Mouse (Mus musculus): ENCODE results near the gene Asic2. TPM values are rescaled to one million over a fixed set of nuclear protein-coding genes. Genes with fewer than 3 reads are reported as not detected.

Gene Asic2
- total and polyA plus RNA-seq, 3 experiments: not detected

DNA sequence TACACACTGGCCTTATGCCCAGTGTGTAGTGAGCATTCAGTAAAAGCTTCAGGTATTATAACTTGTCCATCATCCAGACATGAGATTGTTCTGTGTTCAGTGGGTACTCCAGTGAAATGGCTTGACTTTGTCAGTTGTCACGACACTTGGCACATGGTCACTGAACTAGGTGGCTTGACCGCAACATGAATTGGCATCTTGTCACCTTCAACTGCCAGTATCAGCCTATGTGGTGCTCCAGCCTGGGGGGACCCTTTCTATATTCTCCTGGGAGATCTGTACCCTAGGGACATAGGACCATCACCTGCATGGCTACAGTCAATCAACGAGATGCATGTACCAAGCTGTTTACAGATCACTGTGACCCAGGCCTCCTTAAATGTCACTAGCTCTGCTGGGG lies 910.8 kb downstream of the Asic2 start:
- Histone ChIP-seq H3K36me3 (ENCODE audit: control insufficient read depth in 1 of 2, insufficient read depth in 2 of 2, low read length in 2 of 2) (no peaks in the 10 kb centered on the region), H3K27me3 (ENCODE audit: control insufficient read depth in 1 of 2, insufficient read depth in 2 of 2, low read length in 2 of 2) (no peaks in the 10 kb centered on the region), H3K4me3 (ENCODE audit: control insufficient read depth in 1 of 2, insufficient read depth in 1 of 2, low read depth in 2 of 2, low read length in 2 of 2) (no peak overlapping the region), H3K9me3 (replicated peaks; ENCODE audit: insufficient read depth, low read length) (no peaks in the 10 kb centered on the region), H3K27ac (ENCODE audit: control insufficient read depth, low read depth, low read length) (no peak overlapping the region), H3K4me1 (ENCODE audit: control insufficient read depth in 1 of 2, insufficient read depth in 2 of 2, low read length in 2 of 2) (no peaks in the 10 kb centered on the region), H3K9ac (ENCODE audit: control insufficient read depth, low read depth, low read length, poor library complexity, severe bottlenecking) (no peak overlapping the region), H3K79me2 (ENCODE audit: control insufficient read depth, insufficient read depth, low read length, poor library complexity) (no peaks in the 10 kb centered on the region)
- TF ChIP-seq MAZ (IDR thresholded peaks at IDR 0.05; ENCODE audit: low read depth, low read length) (no peak), ZNF384 (IDR thresholded peaks at IDR 0.05; ENCODE audit: low read depth, low read length) (no peak), POLR2AphosphoS5 (IDR thresholded peaks at IDR 0.05; ENCODE audit: borderline replicate concordance, low read depth, low read length) (no peak), EP300 (IDR thresholded peaks at IDR 0.05; ENCODE audit: low read depth in 1 of 2, low read length in 2 of 2) (no peak), JUND (IDR thresholded peaks at IDR 0.05; ENCODE audit: low read depth, low read length) (no peak), BHLHE40 (IDR thresholded peaks at IDR 0.05; ENCODE audit: borderline replicate concordance, low read depth, low read length) (no peak), ETS1 (IDR thresholded peaks at IDR 0.05; ENCODE audit: low read depth, low read length) (no peak), TCF12 (IDR thresholded peaks at IDR 0.05; ENCODE audit: low read depth, low read length) (no peak), CTCF (IDR thresholded peaks at IDR 0.05 in 2 of 3, conservative IDR thresholded peaks at IDR 0.05 in 1 of 3; ENCODE audit: control insufficient read depth in 1 of 3, insufficient read depth in 1 of 3, low read depth in 2 of 3, low read length in 3 of 3, poor library complexity in 1 of 3, severe bottlenecking in 1 of 3) (no peak), ZMIZ1 (IDR thresholded peaks at IDR 0.05; ENCODE audit: low read depth, low read length) (no peak), NELFE (IDR thresholded peaks at IDR 0.05; ENCODE audit: low read depth, low read length) (no peak), POLR2A (IDR thresholded peaks at IDR 0.05; ENCODE audit: control insufficient read depth in 1 of 2, insufficient read depth in 1 of 2, low read depth in 1 of 2, low read length in 2 of 2, poor library complexity in 1 of 2) (no peak), NRF1 (IDR thresholded peaks at IDR 0.05; ENCODE audit: insufficient read depth, low read depth, low read length, poor library complexity, severe bottlenecking) (no peak), KAT2A (conservative IDR thresholded peaks at IDR 0.05; ENCODE audit: low read depth, low read length) (no peak)
- no peak for DNase-seq (ENCODE audit: low read depth, low spot score)

DNA sequence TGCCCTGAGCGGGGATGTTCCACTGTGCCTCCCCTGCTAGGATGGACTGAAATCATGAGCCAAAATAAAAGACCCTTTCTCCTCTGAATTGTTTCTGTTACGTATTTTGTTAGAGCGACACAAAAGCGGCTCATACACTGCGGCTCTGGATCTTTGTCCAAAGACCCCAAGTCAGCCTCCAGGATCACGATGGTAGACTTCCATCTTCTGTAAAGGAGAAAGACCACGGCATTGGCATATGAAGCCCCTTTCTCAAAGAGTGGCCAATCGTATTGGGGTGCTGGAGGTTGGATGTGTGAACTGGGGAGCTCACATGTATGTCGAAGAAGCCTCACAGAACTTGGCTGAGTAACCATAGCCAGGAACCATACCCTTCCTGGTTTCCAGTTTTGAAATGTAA lies 911.5 kb downstream of the Asic2 start:
- Histone ChIP-seq H3K36me3 (ENCODE audit: control insufficient read depth in 1 of 2, insufficient read depth in 2 of 2, low read length in 2 of 2) (no peaks in the 10 kb centered on the region), H3K9me3 (replicated peaks; ENCODE audit: insufficient read depth, low read length) (no peaks in the 10 kb centered on the region), H3K9ac (ENCODE audit: control insufficient read depth, low read depth, low read length, poor library complexity, severe bottlenecking) (no peak overlapping the region), H3K4me3 (ENCODE audit: control insufficient read depth in 1 of 2, insufficient read depth in 1 of 2, low read depth in 2 of 2, low read length in 2 of 2) (no peak overlapping the region), H3K27me3 (ENCODE audit: control insufficient read depth in 1 of 2, insufficient read depth in 2 of 2, low read length in 2 of 2) (no peaks in the 10 kb centered on the region), H3K27ac (ENCODE audit: control insufficient read depth, low read depth, low read length) (no peak overlapping the region), H3K79me2 (ENCODE audit: control insufficient read depth, insufficient read depth, low read length, poor library complexity) (no peaks in the 10 kb centered on the region), H3K4me1 (ENCODE audit: control insufficient read depth in 1 of 2, insufficient read depth in 2 of 2, low read length in 2 of 2) (no peaks in the 10 kb centered on the region)
- DNase-seq (ENCODE audit: low read depth, low spot score): no peak
- no peak for TF ChIP-seq TBP (IDR thresholded peaks at IDR 0.05; ENCODE audit: low read depth, low read length)
- TF ChIP-seq NRF1 (IDR thresholded peaks at IDR 0.05; ENCODE audit: insufficient read depth, low read depth, low read length, poor library complexity, severe bottlenecking): no peak
- TF ChIP-seq GATA1 (IDR thresholded peaks at IDR 0.05; ENCODE audit: low read depth, low read length): no peak
- TF ChIP-seq RAD21 (IDR thresholded peaks at IDR 0.05; ENCODE audit: low read depth, low read length): no peak
- TF ChIP-seq USF1 (IDR thresholded peaks at IDR 0.05; ENCODE audit: low read depth, low read length): no peak
